Mouse (Mus musculus) liver, embryonic 11.5 days (tissue): ENCODE measurements around the gene H2-M9. TPM values are rescaled to one million over a fixed set of nuclear protein-coding genes. Genes with fewer than 3 reads are reported as not detected.

Experiments used
- ATAC-seq: fragments of 200-750 bp; cut with Nextera tagmentation; replicated peaks from 2 replicates; pipeline ENCODE4 v1.8.0; 2017; ENCODE audit warnings: moderate number of reproducible peaks, mild to moderate bottlenecking, moderate TSS enrichment, moderate library complexity; ENCODE audit not compliant: low FRiP score
- DNase-seq: peaks from one replicate; pipeline ENCODE4 v3.0.0-alpha.2; 2017; ENCODE audit warnings: low spot score
- H3K27ac ChIP-seq: fragments of 300-500 bp; sonication (generic); 2 replicates; pipeline ENCODE4 v1.5.1; 2014; ENCODE audit warnings: mild to moderate bottlenecking, low read depth, low read length, control low read depth
- H3K27me3 ChIP-seq: fragments of 300-500 bp; sonication (generic); replicated peaks from 2 replicates; pipeline ENCODE4 v1.6.1; 2014; ENCODE audit warnings: low read length, mixed read lengths; ENCODE audit not compliant: control insufficient read depth, insufficient read depth
- H3K36me3 ChIP-seq: fragments of 300-500 bp; sonication (generic); 2 replicates; pipeline ENCODE4 v1.6.1; 2014; ENCODE audit warnings: mild to moderate bottlenecking, low read length, moderate library complexity, mixed read lengths; ENCODE audit not compliant: control insufficient read depth, insufficient read depth
- H3K4me1 ChIP-seq: fragments of 300-500 bp; sonication (generic); replicated peaks from 2 replicates; pipeline ENCODE4 v1.6.1; 2014; ENCODE audit warnings: low read length, mixed read lengths; ENCODE audit not compliant: control insufficient read depth, insufficient read depth
- H3K4me2 ChIP-seq: fragments of 300-500 bp; sonication (generic); 2 replicates; pipeline ENCODE4 v1.6.1; 2014; ENCODE audit warnings: mild to moderate bottlenecking, control low read depth, moderate library complexity
- H3K4me3 ChIP-seq: fragments of 300-500 bp; sonication (generic); 2 replicates; pipeline ENCODE4 v1.5.1; 2014; ENCODE audit warnings: low read depth, low read length, control low read depth
- H3K9ac ChIP-seq: fragments of 300-500 bp; sonication (generic); 2 replicates; pipeline ENCODE4 v1.6.1; 2014; ENCODE audit warnings: low read depth, low read length, control low read depth
- H3K9me3 ChIP-seq: fragments of 300-500 bp; sonication (generic); 2 replicates; pipeline ENCODE4 v1.6.1; 2016; ENCODE audit warnings: low read length, inconsistent platforms, mixed read lengths; ENCODE audit not compliant: control insufficient read depth
- WGBS: fragments of 180-500 bp; shearing (Covaris S2); extraction: QIAGEN DNeasy Blood & Tissue Kit; methylation state at CpG from one replicate; pipeline ENCODE4 v1.1.7; 2014; 5-methylcytosine and 5-hydroxymethylcytosine counted together
- polyA plus RNA-seq: library from polyadenylated mRNA; unstranded; fragments of >200 nt; fragmentation: Nextera tagmentation; extraction: Ambion mirVana; gene quantifications from 2 replicates; pipeline ENCODE4 v1.2.1, GENCODE M21; 2014

H2-M9 gene
- not detected in 2 replicates for polyA plus RNA-seq

DNA sequence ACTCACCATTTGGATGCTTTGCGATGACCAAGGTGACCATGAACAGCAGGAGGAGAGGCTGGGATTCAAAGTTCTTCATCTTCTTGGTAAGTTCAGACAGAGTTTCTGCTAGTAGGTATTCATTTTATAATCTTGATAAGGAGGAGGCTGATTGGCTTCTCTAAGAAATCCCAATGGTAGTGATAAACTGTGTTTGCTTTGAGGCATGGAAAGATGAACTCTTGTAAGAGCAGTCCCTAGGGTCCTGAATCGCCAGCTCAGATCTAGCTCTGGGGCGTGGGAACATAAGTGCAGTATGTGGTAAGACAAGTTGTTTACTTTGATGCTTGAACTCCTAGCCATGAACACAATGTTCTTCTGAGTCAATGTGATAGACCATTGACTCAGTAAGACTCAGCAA, at the start of gene H2-M9:
TSS of gene H2-M9 (minus strand) at position 101 of the 400 bp plus-strand sequence.
- no peak within 1 kb of the TSS for H3K4me2 ChIP-seq
- H3K4me1 ChIP-seq = no peaks in the 10 kb centered on the region
- no peak within 1 kb of the TSS for H3K27ac ChIP-seq
- no peak within 1 kb of the TSS for H3K4me3 ChIP-seq
- ATAC-seq = no peak
- no peak for DNase-seq
- H3K27me3 ChIP-seq = no peaks in the 10 kb centered on the region
- 79% methylated on average over 3 of the region's 3 CpGs for WGBS
- no peaks in the 10 kb centered on the region for H3K9me3 ChIP-seq
- H3K36me3 ChIP-seq = no peaks in the 10 kb centered on the region
- H3K9ac ChIP-seq = no peak within 1 kb of the TSS

DNA sequence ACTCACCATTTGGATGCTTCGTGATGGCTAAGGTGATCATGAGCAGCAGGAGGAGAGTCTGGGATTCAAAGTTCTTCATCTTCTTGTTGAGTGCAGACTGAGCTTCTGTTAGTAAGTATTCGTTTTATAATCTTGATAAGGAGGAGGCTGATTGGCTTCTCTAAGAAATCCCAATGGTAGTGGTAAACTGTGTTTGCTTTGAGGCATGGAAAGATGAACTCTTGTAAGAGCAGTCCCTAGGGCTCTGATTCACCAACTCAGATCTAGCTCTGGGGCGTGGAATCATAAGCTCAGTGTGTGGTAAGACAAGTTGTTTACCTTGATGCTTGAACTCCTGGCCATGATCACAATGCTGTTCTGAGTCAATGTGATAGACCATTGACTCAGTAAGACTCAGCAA, 29.7 kb upstream of the H2-M9 start, which contains the start of gene H2-M1:
TSS of gene H2-M1 (minus strand) at position 101 of the 400 bp plus-strand sequence.
- 65% methylated on average over 3 of the region's 3 CpGs for WGBS

More for the DNA sequence above, 29.7 kb upstream of the H2-M9 start, which contains the start of gene H2-M1:
- no peak within 1 kb of the TSS for H3K4me2 ChIP-seq
- no peaks in the 10 kb centered on the region for H3K27me3 ChIP-seq
- DNase-seq = no peak
- no peak within 1 kb of the TSS for H3K4me3 ChIP-seq
- no peaks in the 10 kb centered on the region for H3K36me3 ChIP-seq
- H3K9ac ChIP-seq = no peak within 1 kb of the TSS
- H3K9me3 ChIP-seq = no peaks in the 10 kb centered on the region
- no peaks in the 10 kb centered on the region for H3K4me1 ChIP-seq
- ATAC-seq = no peak
- H3K27ac ChIP-seq = no peak within 1 kb of the TSS

Other genes starting within 250 kb of the H2-M9 start
- gene H2-M10.4, start 180.3 kb downstream of the H2-M9 start, polyA plus RNA-seq = not detected in 2 replicates
- gene H2-M11, start 95.6 kb downstream of the H2-M9 start, polyA plus RNA-seq = not detected in 2 replicates
- not detected in 2 replicates for gene H2-M1, start 29.6 kb upstream of the H2-M9 start, polyA plus RNA-seq
- gene H2-M10.5, start 130.2 kb upstream of the H2-M9 start, polyA plus RNA-seq = not detected in 2 replicates
- gene H2-M10.6, start 169.5 kb upstream of the H2-M9 start, polyA plus RNA-seq = not detected in 2 replicates
- 16.6 and 20.7 TPM in 2 replicates for gene Trim26, start 194.5 kb upstream of the H2-M9 start, polyA plus RNA-seq
- gene Trim15, start 224.5 kb upstream of the H2-M9 start, polyA plus RNA-seq = 0.18 and 0.29 TPM in 2 replicates
- 70.1 and 81.4 TPM in 2 replicates for gene Trim10, start 226.9 kb upstream of the H2-M9 start, polyA plus RNA-seq
- not detected in 2 replicates for gene Trim40, start 247.5 kb upstream of the H2-M9 start, polyA plus RNA-seq